Mouse (Mus musculus) midbrain, embryonic 14.5 days (tissue): Measurements from ENCODE around the gene Gm14412. TPM values are rescaled to one million over a fixed set of nuclear protein-coding genes. Genes with fewer than 3 reads are reported as not detected.
"Not testable (repeated sequence)": the region's sequence is repeated elsewhere in the genome, so short reads cannot be mapped to it uniquely, and the experiment has no call there.

Experiments
- ATAC-seq: fragments of 200-750 bp; cut with Nextera tagmentation; 2 replicates; pipeline ENCODE4 v1.8.0; 2017; ENCODE audit warnings: moderate number of reproducible peaks, moderate library complexity; ENCODE audit not compliant: low FRiP score, low TSS enrichment
- DNase-seq: peaks from one replicate; pipeline ENCODE4 v3.0.0-alpha.2; 2015
- H3K27ac ChIP-seq: fragments of 300-500 bp; sonication (generic); replicated peaks from 2 replicates; pipeline ENCODE4 v1.5.1; 2014; ENCODE audit warnings: mild to moderate bottlenecking, low read depth, low read length, moderate library complexity
- H3K27me3 ChIP-seq: fragments of 300-500 bp; sonication (generic); 2 replicates; pipeline ENCODE4 v1.6.1; 2014; ENCODE audit warnings: low read length, control low read depth, mixed read lengths; ENCODE audit not compliant: control insufficient read depth, insufficient read depth
- H3K36me3 ChIP-seq: fragments of 300-500 bp; sonication (generic); 2 replicates; pipeline ENCODE4 v1.6.1; 2014; ENCODE audit warnings: low read length, control low read depth; ENCODE audit not compliant: control insufficient read depth, insufficient read depth
- H3K4me1 ChIP-seq: fragments of 300-500 bp; sonication (generic); 2 replicates; pipeline ENCODE4 v1.6.1; 2014; ENCODE audit warnings: mild to moderate bottlenecking, antibody characterized with exemption, low read length, control low read depth; ENCODE audit not compliant: control insufficient read depth, insufficient read depth
- H3K4me2 ChIP-seq: fragments of 300-500 bp; sonication (generic); 2 replicates; pipeline ENCODE4 v1.6.1; 2014; ENCODE audit warnings: mild to moderate bottlenecking, low read length, moderate library complexity
- H3K4me3 ChIP-seq: fragments of 300-500 bp; sonication (generic); replicated peaks from 2 replicates; pipeline ENCODE4 v1.5.1; 2014; ENCODE audit warnings: low read depth, low read length
- H3K9ac ChIP-seq: fragments of 300-500 bp; sonication (generic); replicated peaks from 2 replicates; pipeline ENCODE4 v1.6.1; 2014; ENCODE audit warnings: mild to moderate bottlenecking, low read length, moderate library complexity
- H3K9me3 ChIP-seq: fragments of 300-500 bp; sonication (generic); 2 replicates; pipeline ENCODE4 v1.6.1; 2016; ENCODE audit warnings: low read length, control low read depth, mixed read lengths; ENCODE audit not compliant: control insufficient read depth
- WGBS: fragments of 180-500 bp; shearing (Covaris S2); extraction: QIAGEN DNeasy Blood & Tissue Kit; methylation state at CpG from one replicate; pipeline ENCODE4 v1.1.7; 2014; 5-methylcytosine and 5-hydroxymethylcytosine counted together
- polyA plus RNA-seq: library from polyadenylated mRNA; unstranded; fragments of >200 nt; fragmentation: Nextera tagmentation; extraction: Ambion mirVana; gene quantifications from 2 replicates; pipeline ENCODE4 v1.2.1, GENCODE M21; 2014

The Gm14412 gene
- polyA plus RNA-seq, 1 experiment from 2014 or later: 0.41 TPM

GRCm38 (mm10) chr2:177272237-177272636, 51.9 kb downstream of the Gm14412 start:
- not testable (repeated sequence) for H3K9me3 ChIP-seq, H3K4me3 ChIP-seq, H3K4me2 ChIP-seq, H3K36me3 ChIP-seq, H3K9ac ChIP-seq, DNase-seq, H3K27ac ChIP-seq, ATAC-seq, H3K4me1 ChIP-seq, H3K27me3 ChIP-seq
- WGBS: 79% methylated on average over 2 of the region's 2 CpGs

- not testable (repeated sequence) for H3K36me3 ChIP-seq, H3K27ac ChIP-seq, H3K9me3 ChIP-seq, H3K4me1 ChIP-seq, H3K4me2 ChIP-seq, H3K27me3 ChIP-seq, ATAC-seq, DNase-seq, H3K4me3 ChIP-seq, H3K9ac ChIP-seq
- no CpG with 5 or more reads among the region's 2 CpGs for whole genome bisulfite sequencing
These were observed 57.2 kb downstream of the Gm14412 start, which contains the start of gene Gm14409 for GRCm38 (mm10) chr2:177266936-177267335. TSS of gene Gm14409 (minus strand) at chr2:177267036.

Other genes starting within 250 kb of the Gm14412 start
- 1.4 TPM in 1 of 2 replicates, not detected in the other for gene Gm14401, start 250.0 kb downstream of the Gm14412 start, polyA plus RNA-seq
- 41.0 and 44.8 TPM in 2 replicates for gene Gm14410, start 117.9 kb downstream of the Gm14412 start, polyA plus RNA-seq
- not detected in 2 replicates for gene Gm14409, start 57.3 kb downstream of the Gm14412 start, polyA plus RNA-seq
- 10.0 and 10.9 TPM in 2 replicates for gene Gm14418, start 74.0 kb upstream of the Gm14412 start, polyA plus RNA-seq
- 7.7 and 9.3 TPM in 2 replicates for gene Zfp970, start 140.4 kb upstream of the Gm14412 start, polyA plus RNA-seq
- 2.9 and 4.5 TPM in 2 replicates for gene Gm14403, start 173.9 kb upstream of the Gm14412 start, polyA plus RNA-seq